Comparison of ENCODE assay signal across 8 mouse cellular contexts in the genomic region with DNA sequence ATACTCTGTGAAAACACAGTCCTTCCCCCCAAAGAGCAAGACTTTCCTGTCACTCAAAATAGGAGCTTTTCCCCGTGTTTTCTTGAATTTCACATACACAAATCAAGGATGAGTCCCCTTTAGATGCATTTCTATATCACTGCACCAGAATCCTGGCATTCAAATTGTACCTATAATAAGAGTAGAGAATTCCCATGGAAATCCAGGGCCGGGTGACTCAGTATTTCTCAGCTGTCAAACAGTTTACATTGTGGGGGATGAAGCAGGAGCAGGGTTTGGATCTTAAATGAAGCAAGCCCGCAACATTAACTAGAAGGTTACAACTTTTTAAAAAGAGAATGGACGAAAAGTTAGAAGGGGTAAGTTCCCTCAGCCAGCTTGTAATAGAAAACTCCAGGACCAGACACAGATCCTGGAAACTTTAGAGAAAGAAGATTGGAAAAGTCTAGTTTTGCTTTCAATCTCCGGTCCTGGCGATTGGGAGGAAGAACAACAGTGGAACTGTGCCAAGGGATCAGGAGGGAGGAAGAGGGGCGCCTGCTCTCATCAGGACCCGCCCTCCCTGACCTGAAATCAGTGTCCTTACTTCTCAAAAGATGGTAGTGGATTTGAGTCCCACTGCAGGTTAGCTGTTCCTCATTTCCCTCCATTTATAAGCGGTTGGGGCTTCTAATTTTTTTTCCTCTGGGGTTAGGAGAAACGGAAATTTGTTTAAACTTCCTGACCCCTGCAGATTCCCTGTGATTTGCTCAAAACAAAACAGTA.
DNase-seq lines count a peak whose midpoint lies in the region; ATAC-seq and TF ChIP-seq lines count a peak whose summit lies in the region.

No protein-coding gene starts in this region.

- H3K27ac ChIP-seq in heart, embryonic 12.5 days (ENCODE audit: poor library complexity, severe bottlenecking), result peak overlapping the region; percentile 87
- peak overlapping the region; percentile 89 for H3K27ac ChIP-seq in kidney, embryonic 16.5 days (ENCODE audit: low read length)
- peak overlapping the region; percentile 84 for H3K27ac ChIP-seq in lung, postnatal 0 days (ENCODE audit: low read length)

- peak overlapping the region; percentile 50 for H3K4me3 ChIP-seq in heart, embryonic 12.5 days
- H3K4me3 ChIP-seq in kidney, embryonic 16.5 days (ENCODE audit: low read length), result peak overlapping the region; percentile 44
- peak overlapping the region; percentile 28 for H3K4me3 ChIP-seq in lung, postnatal 0 days (ENCODE audit: low read depth, low read length)

- peak overlapping the region; percentile 73 for H3K4me2 ChIP-seq in heart, embryonic 12.5 days
- H3K4me2 ChIP-seq in kidney, embryonic 16.5 days (replicated peaks; ENCODE audit: low read depth, low read length), result peak overlapping the region; percentile 65
- H3K4me2 ChIP-seq in lung, postnatal 0 days (replicated peaks; ENCODE audit: low read depth, low read length), result peak overlapping the region; percentile 53

- no peaks in the 10 kb centered on the region for H3K9me3 ChIP-seq in heart, embryonic 12.5 days (replicated peaks)
- H3K9me3 ChIP-seq in kidney, embryonic 16.5 days (ENCODE audit: low read length), result no peaks in the 10 kb centered on the region
- no peaks in the 10 kb centered on the region for H3K9me3 ChIP-seq in lung, postnatal 0 days (ENCODE audit: low read length)

- peak overlapping the region; percentile 71; the same call in 1 of the 2 replicates for H3K9ac ChIP-seq in heart, embryonic 12.5 days
- H3K9ac ChIP-seq in kidney, embryonic 16.5 days (replicated peaks; ENCODE audit: low read length), result peak overlapping the region; percentile 54
- H3K9ac ChIP-seq in lung, postnatal 0 days (replicated peaks; ENCODE audit: low read depth), result no peak overlapping the region

- peak; percentile 77 for ATAC-seq in heart, embryonic 12.5 days (ENCODE audit: insufficient number of reproducible peaks, low FRiP score)
- peak; percentile 32; the same call in 1 of the 2 replicates for ATAC-seq in kidney, embryonic 16.5 days (ENCODE audit: low FRiP score, low TSS enrichment)
- ATAC-seq in lung, postnatal 0 days, result peak; percentile 43

- H3K27me3 ChIP-seq in heart, embryonic 12.5 days (replicated peaks), result no peaks in the 10 kb centered on the region
- no peaks in the 10 kb centered on the region for H3K27me3 ChIP-seq in kidney, embryonic 16.5 days (ENCODE audit: insufficient read depth, low read length)
- H3K27me3 ChIP-seq in lung, postnatal 0 days (replicated peaks; ENCODE audit: insufficient read depth, low read length), result no peaks in the 10 kb centered on the region

- TF ChIP-seq EP300 in lung, postnatal 0 days (IDR thresholded peaks at IDR 0.05), result peak; percentile 21

- H3K4me1 ChIP-seq in heart, embryonic 12.5 days (replicated peaks), result peaks cover 12% of the 10 kb centered on the region
- H3K4me1 ChIP-seq in kidney, embryonic 16.5 days (ENCODE audit: insufficient read depth, low read length), result peaks cover 28% of the 10 kb centered on the region
- H3K4me1 ChIP-seq in lung, postnatal 0 days (ENCODE audit: insufficient read depth, low read depth, low read length), result peaks cover 5% of the 10 kb centered on the region

- 8% methylated on average over 10 of the region's 10 CpGs for WGBS in heart, embryonic 12.5 days
- 9% methylated on average over 10 of the region's 10 CpGs for WGBS in kidney, embryonic 16.5 days
- WGBS in lung, postnatal 0 days, result 4% methylated on average over 10 of the region's 10 CpGs

- no peaks in the 10 kb centered on the region for H3K36me3 ChIP-seq in heart, embryonic 12.5 days
- no peaks in the 10 kb centered on the region for H3K36me3 ChIP-seq in kidney, embryonic 16.5 days (ENCODE audit: insufficient read depth, low read length)
- H3K36me3 ChIP-seq in lung, postnatal 0 days (ENCODE audit: insufficient read depth, low read length), result no peaks in the 10 kb centered on the region

- TF ChIP-seq CTCF in lung, postnatal 0 days (IDR thresholded peaks at IDR 0.05), result no peak

- peak; percentile 30 for DNase-seq in gastrocnemius, adult 18-20 months (ENCODE audit: low spot score)
- DNase-seq in gastrocnemius, adult 8-10 months (ENCODE audit: low spot score in 2 of 2), result no peak
- DNase-seq in embryo, embryonic 10.5 days (ENCODE audit: low spot score), result peak; percentile 58
- peak; percentile 68 for DNase-seq in lung, postnatal 0 days (ENCODE audit: low spot score)
- DNase-seq in skeletal muscle tissue, adult 2 months (ENCODE audit: low read depth, low spot score), result peak; percentile 25
- no peak for DNase-seq in urinary bladder, postnatal 36 days (ENCODE audit: low spot score in 2 of 2)

Comparison
In these comparisons a context has a peak if more than half of its experiments do, and no peak if none do; other contexts are left out.
1. DNase-seq: peak in gastrocnemius, adult 18-20 months (single experiment), embryo, embryonic 10.5 days (single experiment), lung, postnatal 0 days (single experiment) and skeletal muscle tissue, adult 2 months (single experiment); none in gastrocnemius, adult 8-10 months (0 of 2) and urinary bladder, postnatal 36 days (0 of 2).
2. Peak in every context shown above with its lines, with median percentiles within 50 percentile points of each other: ATAC-seq, H3K27ac ChIP-seq, H3K4me2 ChIP-seq and H3K4me3 ChIP-seq.